Mouse (Mus musculus): ENCODE data around the gene Mgat4d. TPM values are rescaled to one million over a fixed set of nuclear protein-coding genes. Genes with fewer than 3 reads are reported as not detected.
A peak's percentile ranks its signal among the peaks of the same experiment; 100 is the strongest.

Mgat4d gene
- polyA plus RNA-seq, 1 experiment from 2014 or later = not detected

DNA sequence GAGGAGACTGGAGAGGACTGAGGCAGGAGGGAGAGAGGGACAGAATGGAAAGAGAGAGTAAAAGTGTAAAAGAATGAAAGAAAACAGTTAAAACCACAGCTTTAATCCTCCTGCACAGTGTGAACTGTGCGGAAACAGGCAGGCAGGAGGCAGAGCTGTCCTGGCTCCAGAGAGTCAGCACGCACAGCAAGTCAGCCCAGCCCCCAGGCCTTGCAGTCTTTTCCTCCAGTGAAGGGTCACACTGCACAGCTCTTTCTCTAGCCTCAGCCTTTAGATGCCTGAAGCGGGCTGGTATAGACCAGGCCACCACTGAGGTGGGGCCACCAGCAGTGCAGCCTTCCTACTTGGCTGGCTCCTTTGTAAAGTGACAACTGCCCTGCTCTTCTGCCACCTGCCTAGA lies 27.7 kb upstream of the Mgat4d start:
- Histone ChIP-seq H3K27ac (replicated peaks) (no peak overlapping the region), H3K9ac (ENCODE audit: low read length) (no peak overlapping the region), H3K36me3 (ENCODE audit: control insufficient read depth, insufficient read depth, low read length) (peaks cover 15% of the 10 kb centered on the region), H3K27me3 (ENCODE audit: control insufficient read depth, insufficient read depth, low read length) (no peaks in the 10 kb centered on the region), H3K4me2 (replicated peaks; ENCODE audit: low read depth) (no peak overlapping the region), H3K4me3 (ENCODE audit: low read depth, low read length) (no peak overlapping the region), H3K9me3 (ENCODE audit: control insufficient read depth, low read length) (no peaks in the 10 kb centered on the region), H3K4me1 (replicated peaks; ENCODE audit: control insufficient read depth, insufficient read depth) (no peaks in the 10 kb centered on the region)
- DNase-seq (ENCODE audit: low spot score) (no peak), ATAC-seq (ENCODE audit: low FRiP score, low TSS enrichment) (no peak)
- TF ChIP-seq CTCF (IDR thresholded peaks at IDR 0.05; ENCODE audit: low read depth) = no peak
- TF ChIP-seq EP300 (optimal IDR thresholded peaks at IDR 0.05) = no peak
- WGBS = 84% methylated on average over 3 of the region's 3 CpGs

- 95% methylated on average over 6 of the region's 6 CpGs for WGBS
- no peak for TF ChIP-seq CTCF (IDR thresholded peaks at IDR 0.05; ENCODE audit: low read depth)
- no peak for TF ChIP-seq EP300 (optimal IDR thresholded peaks at IDR 0.05)
- H3K36me3 ChIP-seq (ENCODE audit: control insufficient read depth, insufficient read depth, low read length) = peaks cover 15% of the 10 kb centered on the region
- H3K9me3 ChIP-seq (ENCODE audit: control insufficient read depth, low read length) = no peaks in the 10 kb centered on the region
- no peak overlapping the region for H3K4me2 ChIP-seq (replicated peaks; ENCODE audit: low read depth)
- H3K4me1 ChIP-seq (replicated peaks; ENCODE audit: control insufficient read depth, insufficient read depth) = no peaks in the 10 kb centered on the region
- ATAC-seq (ENCODE audit: low FRiP score, low TSS enrichment) = no peak
- no peak overlapping the region for H3K4me3 ChIP-seq (ENCODE audit: low read depth, low read length)
- H3K27ac ChIP-seq (replicated peaks) = no peak overlapping the region
- no peak overlapping the region for H3K9ac ChIP-seq (ENCODE audit: low read length)
- no peaks in the 10 kb centered on the region for H3K27me3 ChIP-seq (ENCODE audit: control insufficient read depth, insufficient read depth, low read length)
- DNase-seq (ENCODE audit: low spot score) = no peak
Observed at GRCm38 (mm10) chr8:83322374-83322773, 25.9 kb upstream of the Mgat4d start.

GRCm38 (mm10) chr8:83323056-83323455 lies 25.2 kb upstream of the Mgat4d start:
- ATAC-seq (ENCODE audit: low FRiP score, low TSS enrichment) (no peak), DNase-seq (ENCODE audit: low spot score) (no peak)
- Histone ChIP-seq H3K9ac (ENCODE audit: low read length) (no peak overlapping the region), H3K4me1 (replicated peaks; ENCODE audit: control insufficient read depth, insufficient read depth) (no peaks in the 10 kb centered on the region), H3K27ac (replicated peaks) (no peak overlapping the region), H3K36me3 (ENCODE audit: control insufficient read depth, insufficient read depth, low read length) (peaks cover 11% of the 10 kb centered on the region), H3K4me3 (ENCODE audit: low read depth, low read length) (no peak overlapping the region), H3K4me2 (replicated peaks; ENCODE audit: low read depth) (no peak overlapping the region), H3K27me3 (ENCODE audit: control insufficient read depth, insufficient read depth, low read length) (no peaks in the 10 kb centered on the region), H3K9me3 (ENCODE audit: control insufficient read depth, low read length) (no peaks in the 10 kb centered on the region)
- TF ChIP-seq CTCF (IDR thresholded peaks at IDR 0.05; ENCODE audit: low read depth) (peak; percentile 38), EP300 (optimal IDR thresholded peaks at IDR 0.05) (no peak)
- WGBS = 88% methylated on average over 2 of the region's 2 CpGs

- Histone ChIP-seq H3K9me3 (ENCODE audit: control insufficient read depth, low read length) (no peaks in the 10 kb centered on the region), H3K36me3 (ENCODE audit: control insufficient read depth, insufficient read depth, low read length) (peaks cover 3% of the 10 kb centered on the region; the same call in 1 of the 2 replicates), H3K4me2 (replicated peaks; ENCODE audit: low read depth) (no peak overlapping the region), H3K9ac (ENCODE audit: low read length) (no peak overlapping the region), H3K27me3 (ENCODE audit: control insufficient read depth, insufficient read depth, low read length) (no peaks in the 10 kb centered on the region), H3K4me3 (ENCODE audit: low read depth, low read length) (no peak overlapping the region), H3K4me1 (replicated peaks; ENCODE audit: control insufficient read depth, insufficient read depth) (no peaks in the 10 kb centered on the region), H3K27ac (replicated peaks) (no peak overlapping the region)
- DNase-seq (ENCODE audit: low spot score) = no peak
- TF ChIP-seq CTCF (IDR thresholded peaks at IDR 0.05; ENCODE audit: low read depth) (no peak), EP300 (optimal IDR thresholded peaks at IDR 0.05) (no peak)
- no peak for ATAC-seq (ENCODE audit: low FRiP score, low TSS enrichment)
- 86% methylated on average over 5 of the region's 5 CpGs for WGBS
Observed at GRCm38 (mm10) chr8:83327889-83328288, 20.4 kb upstream of the Mgat4d start.

DNA sequence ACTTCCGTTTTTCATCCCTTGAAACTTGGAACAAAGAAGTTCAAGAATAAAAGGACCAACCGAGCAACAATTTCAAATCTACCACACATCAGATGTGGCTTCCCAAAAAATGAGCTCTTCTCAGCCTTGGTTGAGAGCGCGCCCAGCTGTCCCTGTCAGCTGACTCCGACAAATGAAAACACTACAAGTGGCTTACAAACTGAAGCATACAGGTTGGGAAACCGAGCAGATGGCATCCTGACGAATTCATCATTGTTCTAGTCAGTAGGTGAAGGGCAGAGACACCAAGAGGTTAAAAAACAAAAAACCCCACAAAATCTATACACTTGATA lies 16.7 kb upstream of the Mgat4d start:
- H3K4me2 ChIP-seq (replicated peaks; ENCODE audit: low read depth) = peak overlapping the region; percentile 95
- TF ChIP-seq EP300 (optimal IDR thresholded peaks at IDR 0.05) = no peak
- no peak for TF ChIP-seq CTCF (IDR thresholded peaks at IDR 0.05; ENCODE audit: low read depth)
- H3K27ac ChIP-seq (replicated peaks) = no peak overlapping the region
- peaks cover 3% of the 10 kb centered on the region; the same call in 1 of the 2 replicates for H3K36me3 ChIP-seq (ENCODE audit: control insufficient read depth, insufficient read depth, low read length)
- H3K27me3 ChIP-seq (ENCODE audit: control insufficient read depth, insufficient read depth, low read length) = no peaks in the 10 kb centered on the region
- 6% methylated on average over 7 of the region's 7 CpGs for WGBS
- H3K4me3 ChIP-seq (ENCODE audit: low read depth, low read length) = peak overlapping the region; percentile 91
- H3K9me3 ChIP-seq (ENCODE audit: control insufficient read depth, low read length) = no peaks in the 10 kb centered on the region
- no peak overlapping the region; the same call in 1 of the 2 replicates for H3K9ac ChIP-seq (ENCODE audit: low read length)
- no peaks in the 10 kb centered on the region for H3K4me1 ChIP-seq (replicated peaks; ENCODE audit: control insufficient read depth, insufficient read depth)
- ATAC-seq (ENCODE audit: low FRiP score, low TSS enrichment) (no peak), DNase-seq (ENCODE audit: low spot score) (peak; percentile 21)

- under 1% methylated on average over 84 of the region's 85 CpGs for WGBS
- TF ChIP-seq EP300 (optimal IDR thresholded peaks at IDR 0.05) = no peak
- Histone ChIP-seq H3K4me1 (replicated peaks; ENCODE audit: control insufficient read depth, insufficient read depth) (no peaks in the 10 kb centered on the region), H3K36me3 (ENCODE audit: control insufficient read depth, insufficient read depth, low read length) (peaks cover 3% of the 10 kb centered on the region; the same call in 1 of the 2 replicates), H3K27ac (replicated peaks) (peak within 1 kb of the TSS; percentile 88), H3K4me3 (ENCODE audit: low read depth, low read length) (peak within 1 kb of the TSS; percentile 91), H3K4me2 (replicated peaks; ENCODE audit: low read depth) (peak within 1 kb of the TSS; percentile 95), H3K27me3 (ENCODE audit: control insufficient read depth, insufficient read depth, low read length) (no peaks in the 10 kb centered on the region), H3K9me3 (ENCODE audit: control insufficient read depth, low read length) (no peaks in the 10 kb centered on the region), H3K9ac (ENCODE audit: low read length) (peak within 1 kb of the TSS; percentile 85)
- DNase-seq (ENCODE audit: low spot score) = peak; percentile 98
- ATAC-seq (ENCODE audit: low FRiP score, low TSS enrichment) = peak; percentile 100
Observed at GRCm38 (mm10) chr8:83331899-83332697, 16.2 kb upstream of the Mgat4d start, which contains the start of gene Elmod2. Gene Elmod2 (minus strand): TSS chr8:83332486.

Measured in stomach, postnatal 0 days (tissue).